Mouse (Mus musculus) adrenal gland (tissue): ENCODE results near the gene Dctd.
"Not testable (repeated sequence)": the region's sequence is repeated elsewhere in the genome, so short reads cannot be mapped to it uniquely, and the experiment has no call there.

Source experiments
- intact Hi-C: fragments of 180-260 bp; cut with DNase I; formaldehyde crosslinking; loops from one replicate; pipeline ENCODE4 v1.15.1; 2025

Dctd gene

GRCm38 (mm10) chr8:48141023-48141422, 42.1 kb downstream of the Dctd start:
- intact Hi-C loops = no loop called here

GRCm38 (mm10) chr8:48145766-48146165, 46.9 kb downstream of the Dctd start:
- intact Hi-C loops = no loop called here

- intact Hi-C loops = no loop called here
Observed at GRCm38 (mm10) chr8:48146449-48146848, 47.6 kb downstream of the Dctd start.

GRCm38 (mm10) chr8:48152062-48152738, 53.3 kb downstream of the Dctd start:
- intact Hi-C loops = no loop called here

GRCm38 (mm10) chr8:48153360-48154121, 54.6 kb downstream of the Dctd start:
- intact Hi-C loops = no loop called here

GRCm38 (mm10) chr8:48157718-48158117, 58.8 kb downstream of the Dctd start:
- intact Hi-C loops = no loop called here

GRCm38 (mm10) chr8:48158560-48159217, 59.8 kb downstream of the Dctd start:
- intact Hi-C loops = no loop called here

GRCm38 (mm10) chr8:48177406-48177805, 78.5 kb downstream of the Dctd start:
- intact Hi-C loops = no loop called here

GRCm38 (mm10) chr8:48177876-48178275, 79.0 kb downstream of the Dctd start:
- intact Hi-C loops = no loop called here

- intact Hi-C loops = no loop called here
Observed at GRCm38 (mm10) chr8:48178993-48179392, 80.1 kb downstream of the Dctd start.

- intact Hi-C loops = not testable (repeated sequence)
Observed at GRCm38 (mm10) chr8:48180146-48180545, 81.3 kb downstream of the Dctd start.

- intact Hi-C loops = no loop called here
Observed at GRCm38 (mm10) chr8:48181000-48181399, 82.1 kb downstream of the Dctd start.

GRCm38 (mm10) chr8:48183758-48184157, 84.9 kb downstream of the Dctd start:
- intact Hi-C loops = no loop called here

GRCm38 (mm10) chr8:48188586-48188985, 89.7 kb downstream of the Dctd start:
- intact Hi-C loops = no loop called here

GRCm38 (mm10) chr8:48195971-48196370, 97.1 kb downstream of the Dctd start:
- intact Hi-C loops = no loop called here

- intact Hi-C loops = no loop called here
Observed at GRCm38 (mm10) chr8:48199171-48199570, 100.3 kb downstream of the Dctd start.

- intact Hi-C loops = no loop called here
Observed at GRCm38 (mm10) chr8:48202632-48203031, 103.7 kb downstream of the Dctd start.
